Mouse (Mus musculus) cortical plate, adult 2 months (tissue): ENCODE measurements at regions not wholly inside any gene's neighbourhood (a gene's known extent, or its start where the extent isn't known, plus 50 kb on each side); places are given as distances from the start of the nearest gene placed in this dataset.

Source experiments
- CTCF ChIP-seq: fragments of 200-500 bp; IDR thresholded peaks from 2 replicates; pipeline ENCODE4 v1.5.1; 2011; ENCODE audit warnings: mild to moderate bottlenecking, control low read depth, low read length; ENCODE audit not compliant: insufficient read depth; ENCODE audit errors: extremely low read depth
- POLR2A ChIP-seq: fragments of 200-500 bp; IDR thresholded peaks from 2 replicates; pipeline ENCODE4 v1.6.1; 2011; ENCODE audit warnings: mild to moderate bottlenecking, low read length, control low read depth; ENCODE audit not compliant: insufficient read depth; ENCODE audit errors: extremely low read depth

GRCm38 (mm10) chr11:12872399-12872798 lies 407.6 kb upstream of the Cobl start:
- TF ChIP-seq POLR2A = no peak
- TF ChIP-seq CTCF = no peak
